Mouse (Mus musculus) forebrain, postnatal 0 days (tissue): ENCODE data around the gene Slc12a4. TPM values are rescaled to one million over a fixed set of nuclear protein-coding genes. Genes with fewer than 3 reads are reported as not detected.
"Not testable (repeated sequence)": the region's sequence is repeated elsewhere in the genome, so short reads cannot be mapped to it uniquely, and the experiment has no call there.

ENCODE experiments used
- ATAC-seq: fragments of 200-750 bp; cut with Nextera tagmentation; 2 replicates; pipeline ENCODE4 v1.8.0; 2017; ENCODE audit warnings: mild to moderate bottlenecking, moderate library complexity
- DNase-seq: peaks from one replicate; pipeline ENCODE4 v3.0.0-alpha.2; 2015
- H3K27ac ChIP-seq: fragments of 300-500 bp; sonication (generic); 2 replicates; pipeline ENCODE4 v1.5.1; 2014; ENCODE audit warnings: low read depth, mild to moderate bottlenecking, antibody characterized with exemption, low read length, moderate library complexity, mixed read lengths
- H3K27me3 ChIP-seq: fragments of 300-500 bp; sonication (generic); 2 replicates; pipeline ENCODE4 v1.6.1; 2014; ENCODE audit warnings: mild to moderate bottlenecking, low read length, mixed read lengths; ENCODE audit not compliant: insufficient read depth
- H3K36me3 ChIP-seq: fragments of 300-500 bp; sonication (generic); 2 replicates; pipeline ENCODE4 v1.6.1; 2014; ENCODE audit warnings: mild to moderate bottlenecking, moderate library complexity; ENCODE audit not compliant: insufficient read depth
- H3K4me1 ChIP-seq: fragments of 300-500 bp; sonication (generic); 2 replicates; pipeline ENCODE4 v1.6.1; 2014; ENCODE audit warnings: antibody characterized with exemption; ENCODE audit not compliant: insufficient read depth
- H3K4me2 ChIP-seq: fragments of 300-500 bp; sonication (generic); 2 replicates; pipeline ENCODE4 v1.6.1; 2014; ENCODE audit warnings: low read depth, mild to moderate bottlenecking, moderate library complexity
- H3K4me3 ChIP-seq: fragments of 300-500 bp; sonication (generic); 2 replicates; pipeline ENCODE4 v1.5.1; 2014; ENCODE audit warnings: low read depth, low read length, mixed read lengths
- H3K9ac ChIP-seq: fragments of 300-500 bp; sonication (generic); 2 replicates; pipeline ENCODE4 v1.6.1; 2014; ENCODE audit warnings: mild to moderate bottlenecking
- H3K9me3 ChIP-seq: fragments of 300-500 bp; sonication (generic); 2 replicates; pipeline ENCODE4 v1.6.1; 2016; ENCODE audit warnings: low read length
- CTCF ChIP-seq: sonication (generic); IDR thresholded peaks from 2 replicates; pipeline ENCODE4 v1.5.1; 2016; ENCODE audit warnings: antibody characterized with exemption, control low read depth, low read depth
- WGBS: fragments of 180-500 bp; shearing (Covaris S2); extraction: QIAGEN DNeasy Blood & Tissue Kit; methylation state at CpG from one replicate; pipeline ENCODE4 v1.1.7; 2014; 5-methylcytosine and 5-hydroxymethylcytosine counted together
- polyA plus RNA-seq: library from polyadenylated mRNA; unstranded; fragments of >200 nt; fragmentation: Nextera tagmentation; extraction: Ambion mirVana; gene quantifications from 2 replicates; pipeline ENCODE4 v1.2.1, GENCODE M21; 2015
- total RNA-seq: library from RNA; depleted of rRNA; stranded (reverse); fragments of >200 nt; gene quantifications from 2 replicates; pipeline ENCODE4 v1.2.3, GENCODE M21; 2014; rRNA removed

The Slc12a4 gene
- 9.7 and 12.4 TPM in 2 replicates for total RNA-seq
- polyA plus RNA-seq: 9.8 and 12.1 TPM in 2 replicates

DNA sequence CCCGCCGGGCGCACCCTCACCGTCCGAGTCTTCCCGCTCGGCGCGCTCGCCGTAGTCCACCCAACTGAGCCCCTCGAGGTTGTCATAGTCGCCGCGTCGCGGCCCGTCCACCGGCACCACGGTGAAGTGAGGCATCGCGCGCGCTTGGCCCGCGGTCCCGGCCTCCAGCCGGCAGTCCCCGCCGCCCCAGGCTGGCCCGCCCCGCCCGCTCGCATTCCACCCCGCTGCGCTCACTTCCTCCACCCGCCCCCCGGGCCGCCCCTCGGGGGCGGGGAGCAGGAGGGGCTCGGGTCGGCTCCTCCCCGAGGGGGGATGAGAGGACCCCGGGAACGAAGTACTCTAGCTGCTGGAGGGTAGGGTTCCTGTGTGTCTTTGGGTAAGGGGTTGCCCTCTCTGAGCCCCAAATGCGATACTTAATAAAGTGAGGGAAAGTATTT lies at the start of gene Slc12a4:
Gene Slc12a4 (minus strand): TSS at position 193 of the 437 bp plus-strand sequence.
- 0% methylated on average over 41 of the region's 47 CpGs for WGBS
- Histone ChIP-seq H3K36me3 (no peaks in the 10 kb centered on the region), H3K9me3 (no peaks in the 10 kb centered on the region), H3K4me2 (peak within 1 kb of the TSS; percentile 66), H3K4me3 (peak within 1 kb of the TSS; percentile 60), H3K9ac (peak within 1 kb of the TSS; percentile 56), H3K27ac (no peak within 1 kb of the TSS), H3K4me1 (no peaks in the 10 kb centered on the region; the same call in 1 of the 2 replicates), H3K27me3 (peaks cover 15% of the 10 kb centered on the region)
- TF ChIP-seq CTCF: no peak
- ATAC-seq (peak; percentile 91), DNase-seq (peak; percentile 74)

DNA sequence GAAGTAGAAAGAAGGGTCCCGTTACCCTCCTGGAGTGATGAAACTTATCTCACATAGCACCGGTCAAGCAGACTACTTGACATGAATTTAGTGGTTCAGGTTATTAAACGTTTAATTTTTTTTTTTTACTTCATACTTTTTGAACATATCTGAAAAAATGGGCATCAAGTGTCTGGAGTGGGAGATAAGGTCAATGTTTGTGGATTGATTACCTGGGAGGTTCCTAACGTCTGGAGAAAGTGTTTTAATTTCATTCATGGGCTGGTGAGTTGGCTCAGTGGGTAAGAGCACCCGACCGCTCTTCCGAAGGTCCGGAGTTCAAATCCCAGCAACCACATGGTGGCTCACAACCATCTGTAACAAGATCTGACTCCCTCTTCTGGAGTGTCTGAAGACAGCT lies 46.3 kb upstream of the Slc12a4 start:
- peak overlapping the region; percentile 92; the same call in 1 of the 2 replicates for H3K4me3 ChIP-seq
- H3K9me3 ChIP-seq, H3K36me3 ChIP-seq, H3K27ac ChIP-seq, H3K27me3 ChIP-seq, DNase-seq, ATAC-seq, H3K9ac ChIP-seq: not testable (repeated sequence)
- H3K4me2 ChIP-seq: peak overlapping the region; percentile 95
- H3K4me1 ChIP-seq: peaks cover 11% of the 10 kb centered on the region
- WGBS: 85% methylated on average over 8 of the region's 8 CpGs

DNA sequence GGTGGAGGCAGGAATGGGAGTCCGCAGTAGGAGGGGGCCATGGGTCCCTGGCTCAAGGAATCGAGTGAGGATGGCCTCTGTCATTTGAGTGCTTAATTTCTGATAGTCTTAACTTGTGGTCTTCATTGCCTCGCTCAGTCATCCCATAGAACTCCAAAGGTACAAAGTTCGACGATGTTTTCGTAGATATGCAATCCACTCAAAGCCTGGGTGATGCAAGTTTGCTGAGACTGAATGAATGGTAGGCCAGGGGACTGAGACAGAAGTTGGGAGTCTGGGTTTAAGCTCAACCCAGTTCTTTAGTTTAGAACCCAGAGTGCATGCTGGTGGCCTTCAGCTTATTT lies 45.7 kb upstream of the Slc12a4 start, which contains the start of gene Ddx28:
Gene Ddx28 (minus strand): TSS at position 240 of the 344 bp plus-strand sequence.
- peak within 1 kb of the TSS; percentile 92 for H3K4me3 ChIP-seq
- peak within 1 kb of the TSS; percentile 95 for H3K4me2 ChIP-seq
- no peaks in the 10 kb centered on the region for H3K27me3 ChIP-seq
- peak within 1 kb of the TSS; percentile 82 for H3K27ac ChIP-seq
- peaks cover 11% of the 10 kb centered on the region for H3K4me1 ChIP-seq
- no peak for TF ChIP-seq CTCF
- DNase-seq: no peak
- peak; percentile 27; the same call in 1 of the 2 replicates for ATAC-seq
- H3K9ac ChIP-seq: peak within 1 kb of the TSS; percentile 89
- 3% methylated on average over 6 of the region's 6 CpGs for WGBS
- no peaks in the 10 kb centered on the region for H3K9me3 ChIP-seq
- H3K36me3 ChIP-seq: peaks cover 7% of the 10 kb centered on the region

DNA sequence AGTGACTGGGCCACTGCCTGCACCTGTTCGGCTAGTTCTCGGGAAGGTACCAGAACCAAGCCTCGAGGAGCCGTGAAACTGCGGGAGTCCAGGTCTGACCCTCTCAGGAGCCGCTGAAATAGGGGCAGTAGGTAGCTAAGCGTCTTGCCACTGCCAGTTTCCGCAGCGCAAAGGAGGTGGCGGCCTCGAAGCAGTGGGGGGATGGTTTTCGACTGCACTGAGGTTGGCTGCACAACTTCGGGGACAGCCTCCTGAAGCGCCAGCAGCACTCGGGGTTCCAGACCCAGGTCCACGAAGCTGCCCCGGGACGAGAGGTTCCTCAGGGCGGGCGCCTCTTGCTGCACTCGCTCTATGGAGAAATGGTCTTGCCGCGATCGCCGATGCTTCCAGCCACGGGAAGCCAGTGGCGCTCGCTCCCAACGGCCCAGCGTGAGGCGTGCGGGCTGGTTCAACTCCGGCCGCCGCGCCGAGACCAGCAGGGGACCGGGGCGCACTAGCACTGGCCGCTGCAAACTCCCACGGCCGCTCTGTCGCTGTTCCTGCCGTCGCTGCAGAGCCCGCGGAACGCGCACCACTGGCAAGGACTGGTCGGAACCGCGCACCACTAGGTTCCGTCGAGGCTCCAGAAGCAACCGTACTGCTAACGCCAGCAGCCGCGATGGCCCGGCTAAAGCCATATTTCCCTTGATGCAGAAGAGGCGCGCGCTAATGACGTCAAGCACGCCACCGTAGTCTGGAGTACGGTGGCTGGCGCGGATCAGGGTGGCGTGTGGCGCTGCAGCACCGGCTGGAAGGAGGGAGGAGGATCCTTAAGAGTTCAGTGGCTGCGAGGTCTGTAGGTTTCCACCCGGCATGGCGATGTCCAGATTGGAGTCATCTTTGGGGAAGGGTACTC lies 45.1 kb upstream of the Slc12a4 start:
- ATAC-seq (peak; percentile 99), DNase-seq (peak; percentile 96)
- peaks cover 3% of the 10 kb centered on the region for H3K36me3 ChIP-seq
- H3K4me2 ChIP-seq: peak overlapping the region; percentile 95
- TF ChIP-seq CTCF: no peak; the same call in 1 of the 2 replicates
- H3K4me3 ChIP-seq: peak overlapping the region; percentile 92
- peaks cover 11% of the 10 kb centered on the region for H3K4me1 ChIP-seq
- H3K27ac ChIP-seq: peak overlapping the region; percentile 82
- 3% methylated on average over 66 of the region's 74 CpGs for WGBS
- H3K9ac ChIP-seq: peak overlapping the region; percentile 89
- no peaks in the 10 kb centered on the region for H3K27me3 ChIP-seq
- no peaks in the 10 kb centered on the region for H3K9me3 ChIP-seq

DNA sequence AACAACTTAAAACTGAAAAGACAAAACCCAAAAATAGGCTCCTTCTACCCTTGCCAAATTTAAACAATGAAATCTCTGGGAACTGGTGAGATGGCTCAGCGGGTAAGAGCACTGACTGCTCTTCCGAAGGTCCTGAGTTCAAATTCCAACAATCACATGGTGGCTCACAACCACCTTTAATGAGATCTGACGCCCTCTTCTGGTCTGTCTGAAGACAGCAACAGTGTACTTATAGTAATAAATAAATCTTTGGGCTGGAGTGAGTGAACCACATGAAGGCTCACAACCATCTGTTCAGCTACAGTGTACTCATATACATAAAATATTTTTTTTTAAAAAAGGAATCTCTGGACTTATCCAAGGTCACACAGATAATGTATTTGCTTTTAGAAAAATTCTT lies 42.0 kb upstream of the Slc12a4 start:
- not testable (repeated sequence) for H3K27ac ChIP-seq, H3K36me3 ChIP-seq, DNase-seq, H3K9ac ChIP-seq, H3K4me3 ChIP-seq, H3K4me2 ChIP-seq, ATAC-seq, H3K27me3 ChIP-seq, H3K9me3 ChIP-seq
- H3K4me1 ChIP-seq: peaks cover 11% of the 10 kb centered on the region
- WGBS: 69% methylated on average over 3 of the region's 3 CpGs

DNA sequence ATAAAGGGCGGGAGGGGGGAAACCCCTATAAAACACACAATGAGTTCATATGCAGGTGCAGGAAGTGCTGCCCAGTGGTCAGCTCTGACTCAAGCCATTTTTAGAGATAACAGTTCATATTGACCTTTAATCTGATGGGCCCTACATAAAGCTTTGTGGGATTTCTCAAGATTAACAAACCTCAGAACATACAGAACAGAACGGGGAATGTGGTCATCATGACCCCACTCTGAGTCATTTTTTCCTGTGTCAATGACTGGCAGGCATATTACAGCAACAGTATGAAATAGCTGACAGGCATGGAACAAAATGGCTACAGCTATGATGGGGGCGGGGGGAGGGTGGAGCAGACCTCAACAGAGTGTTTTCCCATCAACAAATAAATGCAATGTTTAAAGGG lies 41.2 kb upstream of the Slc12a4 start:
- Histone ChIP-seq H3K36me3 (no peaks in the 10 kb centered on the region), H3K4me3 (no peak overlapping the region), H3K9ac (no peak overlapping the region), H3K4me2 (no peak overlapping the region), H3K4me1 (peaks cover 11% of the 10 kb centered on the region), H3K27me3 (no peaks in the 10 kb centered on the region), H3K9me3 (no peaks in the 10 kb centered on the region), H3K27ac (no peak overlapping the region)
- ATAC-seq (no peak), DNase-seq (no peak)
- TF ChIP-seq CTCF: no peak
- 78% methylated on average over 3 of the region's 3 CpGs for WGBS

DNA sequence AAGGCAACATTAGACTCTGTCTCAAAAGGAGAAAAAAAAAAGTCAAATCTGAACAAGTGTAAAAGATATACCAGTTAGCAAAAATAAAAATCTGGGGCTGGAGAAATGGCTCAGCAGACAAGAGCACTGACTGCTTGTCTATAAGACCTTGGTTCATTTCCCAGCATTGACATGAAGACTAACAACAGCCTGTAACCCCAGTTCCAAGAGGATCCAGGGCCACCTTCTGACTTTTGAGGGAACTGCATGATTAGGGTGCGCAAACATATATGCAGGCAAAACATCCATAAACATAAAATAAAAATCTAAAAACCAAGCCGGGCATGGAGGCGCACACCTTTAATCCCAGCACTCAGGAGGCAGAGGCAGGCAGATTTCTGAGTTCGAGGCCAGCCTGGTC lies 40.5 kb upstream of the Slc12a4 start:
- no peak for ATAC-seq
- H3K9ac ChIP-seq: no peak overlapping the region
- peak; percentile 16; the same call in 1 of the 2 replicates for TF ChIP-seq CTCF
- H3K27ac ChIP-seq: no peak overlapping the region
- H3K4me3 ChIP-seq: no peak overlapping the region
- H3K4me2 ChIP-seq: no peak overlapping the region
- no peak for DNase-seq
- H3K9me3 ChIP-seq: no peaks in the 10 kb centered on the region
- peaks cover 11% of the 10 kb centered on the region for H3K4me1 ChIP-seq
- no peaks in the 10 kb centered on the region for H3K36me3 ChIP-seq
- no peaks in the 10 kb centered on the region for H3K27me3 ChIP-seq
- 84% methylated on average over 4 of the region's 4 CpGs for whole genome bisulfite sequencing
